Mouse (Mus musculus) MEL (cell line): ENCODE measurements around the gene Fam160b1.

ENCODE experiments used
- CHD1 ChIP-seq: IDR thresholded peaks from 2 replicates; pipeline ENCODE4 v1.6.1; 2012; ENCODE audit warnings: low read depth, mild to moderate bottlenecking, inconsistent platforms, low read length, improper control_type of control experiment
- CTCF ChIP-seq, 3 experiments: IDR thresholded peaks in 2 of 3; conservative IDR thresholded peaks in 1 of 3; 2 replicates each; pipeline ENCODE4 v1.5.1; 2011 to 2012; ENCODE audit warnings: low read length in 3 of 3, low read depth in 2 of 3, mild to moderate bottlenecking in 2 of 3, improper control_type of control experiment in 1 of 3, inconsistent platforms in 1 of 3, mixed read lengths in 1 of 3, moderate library complexity in 1 of 3; ENCODE audit not compliant: control insufficient read depth in 1 of 3, insufficient read depth in 1 of 3, poor library complexity in 1 of 3, severe bottlenecking in 1 of 3
- ELF1 ChIP-seq: IDR thresholded peaks from 2 replicates; pipeline ENCODE4 v1.6.1; 2014; ENCODE audit warnings: low read depth, mild to moderate bottlenecking, inconsistent platforms, low read length, improper control_type of control experiment, moderate library complexity
- EP300 ChIP-seq, 2 experiments: IDR thresholded peaks; 2 replicates each; pipeline ENCODE4 v1.6.1; 2011; ENCODE audit warnings: improper control_type of control experiment in 2 of 2, low read length in 2 of 2, low read depth in 1 of 2, mild to moderate bottlenecking in 1 of 2
- GABPA ChIP-seq: IDR thresholded peaks from 2 replicates; pipeline ENCODE4 v1.6.1; 2012; ENCODE audit warnings: low read depth, mild to moderate bottlenecking, inconsistent platforms, low read length, improper control_type of control experiment, moderate library complexity
- GATA1 ChIP-seq: IDR thresholded peaks from 2 replicates; pipeline ENCODE4 v1.6.1; 2011; ENCODE audit warnings: low read depth, low read length, improper control_type of control experiment
- POLR2A ChIP-seq, 2 experiments: IDR thresholded peaks; 2 replicates each; pipeline ENCODE4 v1.6.1; 2011 to 2012; ENCODE audit warnings: low read length in 2 of 2, mild to moderate bottlenecking in 2 of 2, control low read depth in 1 of 2, improper control_type of control experiment in 1 of 2, low read depth in 1 of 2, moderate library complexity in 1 of 2; ENCODE audit not compliant: control insufficient read depth in 1 of 2, insufficient read depth in 1 of 2, poor library complexity in 1 of 2
- POLR2AphosphoS5 ChIP-seq: IDR thresholded peaks from 2 replicates; pipeline ENCODE4 v1.6.1; 2012; ENCODE audit warnings: low read depth, borderline replicate concordance, mild to moderate bottlenecking, inconsistent platforms, low read length, moderate library complexity, mixed read lengths
- TAL1 ChIP-seq: IDR thresholded peaks from 2 replicates; pipeline ENCODE4 v1.6.1; 2012; ENCODE audit warnings: mild to moderate bottlenecking, inconsistent platforms, low read length, moderate library complexity, mixed read lengths
- USF1 ChIP-seq: IDR thresholded peaks from 2 replicates; pipeline ENCODE4 v1.6.1; 2014; ENCODE audit warnings: low read depth, mild to moderate bottlenecking, inconsistent platforms, low read length, improper control_type of control experiment, moderate library complexity

DNA sequence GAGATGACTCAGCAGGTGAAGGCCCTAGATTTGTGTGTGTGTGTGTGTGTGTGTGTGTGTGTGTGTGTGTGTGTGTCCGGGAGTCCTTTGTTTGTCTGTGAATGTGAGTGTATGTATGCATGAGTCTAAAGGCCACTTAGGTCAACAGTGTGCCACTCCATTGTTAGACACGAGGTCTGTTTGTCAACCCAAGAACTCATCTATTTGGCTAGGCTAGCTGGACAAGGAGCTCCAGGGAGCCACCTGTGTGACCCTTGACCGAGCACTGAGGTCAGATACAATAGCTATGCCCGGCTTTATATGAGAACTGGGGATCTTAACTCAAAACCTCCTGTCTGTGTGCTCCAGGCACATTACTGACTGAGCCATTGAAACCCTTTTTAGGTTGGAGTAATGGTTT lies 38.0 kb upstream of the Fam160b1 start:
- TF ChIP-seq TAL1 (no peak), CTCF (IDR thresholded peaks at IDR 0.05 in 2 of 3, conservative IDR thresholded peaks at IDR 0.05 in 1 of 3; ENCODE audit: control insufficient read depth in 1 of 3, insufficient read depth in 1 of 3, low read depth in 2 of 3, low read length in 3 of 3, poor library complexity in 1 of 3, severe bottlenecking in 1 of 3) (no peak), USF1 (no peak), EP300 (IDR thresholded peaks at IDR 0.05; ENCODE audit: low read depth in 1 of 2, low read length in 2 of 2) (no peak), GATA1 (no peak), ELF1 (no peak), CHD1 (no peak), POLR2AphosphoS5 (no peak), GABPA (no peak), POLR2A (IDR thresholded peaks at IDR 0.05; ENCODE audit: control insufficient read depth in 1 of 2, insufficient read depth in 1 of 2, low read depth in 1 of 2, low read length in 2 of 2, poor library complexity in 1 of 2) (no peak)
